Mouse (Mus musculus): ENCODE results near the gene Olfr1505. TPM values are rescaled to one million over a fixed set of nuclear protein-coding genes. Genes with fewer than 3 reads are reported as not detected.

Gene Olfr1505
- not detected in 2 replicates for total RNA-seq (2015)
- total RNA-seq (2017), result not detected in 2 replicates

- ATAC-seq (replicated peaks; ENCODE audit: poor library complexity), result no peak
Observed at GRCm38 (mm10) chr19:13913230-13913629, at the start of gene Olfr1505. Gene Olfr1505, plus strand, starts transcription at chr19:13913530.

DNA sequence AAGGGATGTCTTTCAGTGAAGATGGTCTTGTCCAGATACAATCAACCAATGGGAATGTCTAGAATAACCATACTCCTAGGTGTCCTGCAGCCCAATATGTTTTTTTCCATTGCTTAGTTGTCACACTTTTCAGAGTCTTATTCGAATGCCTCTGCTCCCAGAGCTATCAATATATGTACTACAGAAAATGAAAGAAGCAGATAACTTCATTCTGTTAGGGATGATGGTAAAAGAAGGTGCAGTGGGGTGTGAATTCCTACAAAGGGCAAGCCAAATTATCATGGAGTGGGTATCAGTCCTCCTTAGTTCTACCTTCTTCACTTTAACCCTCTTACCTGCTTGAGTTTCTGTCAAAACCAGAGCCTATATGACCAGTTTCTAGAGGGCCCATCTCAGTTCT lies 15.5 kb upstream of the Olfr1505 start, which contains the start of gene Olfr1504:
Gene Olfr1504, minus strand, starts transcription at position 101 of the 400 bp plus-strand sequence.
- ATAC-seq (replicated peaks; ENCODE audit: poor library complexity), result no peak

Other genes with a start within 250 kb of the Olfr1505 start
- gene Olfr1491, start 216.3 kb upstream of the Olfr1505 start, total RNA-seq (2015), result not detected in 2 replicates
- gene Olfr1491, start 216.3 kb upstream of the Olfr1505 start, total RNA-seq (2017), result not detected in 2 replicates
- gene Olfr1493-ps1, start 190.3 kb upstream of the Olfr1505 start, total RNA-seq (2015), result not detected in 2 replicates
- gene Olfr1493-ps1, start 190.3 kb upstream of the Olfr1505 start, total RNA-seq (2017), result not detected in 2 replicates
- gene Olfr1494, start 173.8 kb upstream of the Olfr1505 start, total RNA-seq (2015), result not detected in 2 replicates
- not detected in 2 replicates for gene Olfr1494, start 173.8 kb upstream of the Olfr1505 start, total RNA-seq (2017)
- not detected in 2 replicates for gene Olfr1495, start 148.9 kb upstream of the Olfr1505 start, total RNA-seq (2015)
- gene Olfr1495, start 148.9 kb upstream of the Olfr1505 start, total RNA-seq (2017), result not detected in 2 replicates
- gene Olfr1496, start 135.7 kb upstream of the Olfr1505 start, total RNA-seq (2015), result not detected in 2 replicates
- not detected in 2 replicates for gene Olfr1496, start 135.7 kb upstream of the Olfr1505 start, total RNA-seq (2017)
- gene Olfr1497, start 115.3 kb upstream of the Olfr1505 start, total RNA-seq (2015), result not detected in 2 replicates
- not detected in 2 replicates for gene Olfr1497, start 115.3 kb upstream of the Olfr1505 start, total RNA-seq (2017)
- not detected in 2 replicates for gene Olfr1499, start 94.1 kb upstream of the Olfr1505 start, total RNA-seq (2015)
- gene Olfr1499, start 94.1 kb upstream of the Olfr1505 start, total RNA-seq (2017), result not detected in 2 replicates
- not detected in 2 replicates for gene Olfr1500, start 83.0 kb upstream of the Olfr1505 start, total RNA-seq (2015)
- gene Olfr1500, start 83.0 kb upstream of the Olfr1505 start, total RNA-seq (2017), result not detected in 2 replicates
- not detected in 2 replicates for gene Olfr1501, start 62.8 kb upstream of the Olfr1505 start, total RNA-seq (2015)
- not detected in 2 replicates for gene Olfr1501, start 62.8 kb upstream of the Olfr1505 start, total RNA-seq (2017)
- not detected in 2 replicates for gene Olfr1502, start 51.7 kb upstream of the Olfr1505 start, total RNA-seq (2015)
- gene Olfr1502, start 51.7 kb upstream of the Olfr1505 start, total RNA-seq (2017), result not detected in 2 replicates
- not detected in 2 replicates for gene Olfr1504, start 15.6 kb upstream of the Olfr1505 start, total RNA-seq (2015)
- gene Olfr1504, start 15.6 kb upstream of the Olfr1505 start, total RNA-seq (2017), result not detected in 2 replicates

All from megakaryocyte progenitor cell, adult 5-6 weeks (primary cell).